Mouse (Mus musculus): Measurements from ENCODE around the gene Arxes2.
"Not testable (repeated sequence)": the region's sequence is repeated elsewhere in the genome, so short reads cannot be mapped to it uniquely, and the experiment has no call there.

The Arxes2 gene

GRCm38 (mm10) chrX:135993664-135994119 lies at the start of gene Arxes2:
TSS of gene Arxes2 (plus strand) at chrX:135993824.
- DNase-seq: peak; percentile 23

GRCm38 (mm10) chrX:135948699-135949437 lies 44.8 kb upstream of the Arxes2 start:
- no peak for DNase-seq

GRCm38 (mm10) chrX:135956988-135957690 lies 36.5 kb upstream of the Arxes2 start:
- DNase-seq: no peak

- DNase-seq: no peak
Observed at GRCm38 (mm10) chrX:135957691-135958081, 35.9 kb upstream of the Arxes2 start.

- no peak for DNase-seq
Observed at GRCm38 (mm10) chrX:135958589-135959225, 34.9 kb upstream of the Arxes2 start.

- no peak for DNase-seq
Observed at GRCm38 (mm10) chrX:135959536-135959935, 34.1 kb upstream of the Arxes2 start.

GRCm38 (mm10) chrX:135962342-135962741 lies 31.3 kb upstream of the Arxes2 start:
- no peak for DNase-seq

- DNase-seq: no peak
Observed at GRCm38 (mm10) chrX:135963130-135963529, 30.5 kb upstream of the Arxes2 start.

GRCm38 (mm10) chrX:135963629-135964028 lies 30.0 kb upstream of the Arxes2 start:
- DNase-seq: no peak

GRCm38 (mm10) chrX:135973597-135974423 lies 19.8 kb upstream of the Arxes2 start:
- no peak for DNase-seq

- no peak for DNase-seq
Observed at GRCm38 (mm10) chrX:135974424-135975225, 19.0 kb upstream of the Arxes2 start.

GRCm38 (mm10) chrX:135975226-135975552 lies 18.4 kb upstream of the Arxes2 start:
- peak; percentile 67 for DNase-seq

GRCm38 (mm10) chrX:135984539-135985260 lies 8.9 kb upstream of the Arxes2 start:
- no peak for DNase-seq

- no peak for DNase-seq
Observed at GRCm38 (mm10) chrX:135986267-135986666, 7.4 kb upstream of the Arxes2 start.

- DNase-seq: no peak
Observed at GRCm38 (mm10) chrX:135990661-135991060, 3.0 kb upstream of the Arxes2 start.

- DNase-seq: not testable (repeated sequence)
Observed at GRCm38 (mm10) chrX:135993192-135993594, 431 bp upstream of the Arxes2 start.

- no peak for DNase-seq
Observed at GRCm38 (mm10) chrX:136007199-136007843, 13.7 kb downstream of the Arxes2 start.

- DNase-seq: no peak
Observed at GRCm38 (mm10) chrX:136014392-136014791, 20.8 kb downstream of the Arxes2 start.

- no peak for DNase-seq
Observed at GRCm38 (mm10) chrX:136030331-136030730, 36.7 kb downstream of the Arxes2 start.
